Mouse (Mus musculus) forebrain, embryonic 11.5 days (tissue): Measurements from ENCODE around the gene Popdc2. TPM values are rescaled to one million over a fixed set of nuclear protein-coding genes. Genes with fewer than 3 reads are reported as not detected.
"Not testable (repeated sequence)": the region's sequence is repeated elsewhere in the genome, so short reads cannot be mapped to it uniquely, and the experiment has no call there.

Experiments
- ATAC-seq: fragments of 200-750 bp; cut with Nextera tagmentation; replicated peaks from 2 replicates; pipeline ENCODE4 v1.8.0; 2017; ENCODE audit warnings: moderate TSS enrichment; ENCODE audit not compliant: low FRiP score
- DNase-seq: peaks from one replicate; pipeline ENCODE4 v3.0.0-alpha.2; 2017; ENCODE audit warnings: low spot score
- H3K27ac ChIP-seq: fragments of 300-500 bp; sonication (generic); 2 replicates; pipeline ENCODE4 v1.5.1; 2014; ENCODE audit warnings: low read depth, low read length
- H3K27me3 ChIP-seq: fragments of 300-500 bp; sonication (generic); 2 replicates; pipeline ENCODE4 v1.6.1; 2014; ENCODE audit warnings: mild to moderate bottlenecking, low read length, mixed read lengths; ENCODE audit not compliant: control insufficient read depth, insufficient read depth
- H3K36me3 ChIP-seq: fragments of 300-500 bp; sonication (generic); 2 replicates; pipeline ENCODE4 v1.6.1; 2014; ENCODE audit warnings: mild to moderate bottlenecking, low read length, moderate library complexity, mixed read lengths; ENCODE audit not compliant: control insufficient read depth, insufficient read depth
- H3K4me1 ChIP-seq: fragments of 300-500 bp; sonication (generic); replicated peaks from 2 replicates; pipeline ENCODE4 v1.6.1; 2014; ENCODE audit warnings: low read length, mixed read lengths; ENCODE audit not compliant: control insufficient read depth, insufficient read depth
- H3K4me2 ChIP-seq: fragments of 300-500 bp; sonication (generic); 2 replicates; pipeline ENCODE4 v1.6.1; 2014; ENCODE audit warnings: low read depth, mild to moderate bottlenecking, low read length, moderate library complexity, mixed read lengths; ENCODE audit not compliant: severe bottlenecking
- H3K4me3 ChIP-seq: fragments of 300-500 bp; sonication (generic); 2 replicates; pipeline ENCODE4 v1.5.1; 2014; ENCODE audit warnings: low read depth, low read length
- H3K9ac ChIP-seq: fragments of 300-500 bp; sonication (generic); 2 replicates; pipeline ENCODE4 v1.6.1; 2014; ENCODE audit warnings: low read length
- H3K9me3 ChIP-seq: fragments of 300-500 bp; sonication (generic); 2 replicates; pipeline ENCODE4 v1.6.1; 2016; ENCODE audit warnings: low read length, mixed read lengths; ENCODE audit not compliant: control insufficient read depth
- WGBS: fragments of 180-500 bp; shearing (Covaris S2); extraction: QIAGEN DNeasy Blood & Tissue Kit; methylation state at CpG from one replicate; pipeline ENCODE4 v1.1.7; 2014; 5-methylcytosine and 5-hydroxymethylcytosine counted together
- polyA plus RNA-seq: library from polyadenylated mRNA; unstranded; fragments of >200 nt; fragmentation: Nextera tagmentation; extraction: Ambion mirVana; gene quantifications from 2 replicates; pipeline ENCODE4 v1.2.1, GENCODE M21; 2014

Popdc2 gene
- polyA plus RNA-seq, result 0.56 and 1.4 TPM in 2 replicates

DNA sequence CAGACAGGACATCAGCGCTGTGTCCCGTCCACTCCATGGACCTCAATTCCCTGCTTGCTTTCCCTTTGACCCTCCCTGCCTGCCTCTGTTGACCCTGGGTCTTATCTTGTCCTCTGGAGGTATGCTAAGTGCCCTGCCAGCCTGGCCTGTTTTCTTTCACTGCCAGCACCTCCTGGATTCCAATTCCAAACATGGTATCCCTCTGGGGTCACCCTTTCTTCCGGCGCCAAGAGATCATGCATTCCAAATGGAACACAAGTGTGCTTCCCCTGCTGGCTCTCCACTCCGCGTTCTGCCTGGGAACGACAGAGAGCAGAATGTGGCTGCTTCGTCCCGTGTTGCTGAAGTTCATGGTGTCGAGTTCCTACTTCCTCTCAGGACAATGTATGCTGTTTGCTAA, at the start of gene Popdc2:
TSS of gene Popdc2 (plus strand) at position 277 of the 400 bp plus-strand sequence.
- Histone ChIP-seq H3K4me3 (no peak within 1 kb of the TSS), H3K36me3 (no peaks in the 10 kb centered on the region), H3K4me2 (no peak within 1 kb of the TSS), H3K27me3 (no peaks in the 10 kb centered on the region), H3K4me1 (no peaks in the 10 kb centered on the region), H3K27ac (no peak within 1 kb of the TSS), H3K9ac (no peak within 1 kb of the TSS), H3K9me3 (no peaks in the 10 kb centered on the region)
- DNase-seq (no peak), ATAC-seq (no peak)
- WGBS, result 68% methylated on average over 10 of the region's 10 CpGs

DNA sequence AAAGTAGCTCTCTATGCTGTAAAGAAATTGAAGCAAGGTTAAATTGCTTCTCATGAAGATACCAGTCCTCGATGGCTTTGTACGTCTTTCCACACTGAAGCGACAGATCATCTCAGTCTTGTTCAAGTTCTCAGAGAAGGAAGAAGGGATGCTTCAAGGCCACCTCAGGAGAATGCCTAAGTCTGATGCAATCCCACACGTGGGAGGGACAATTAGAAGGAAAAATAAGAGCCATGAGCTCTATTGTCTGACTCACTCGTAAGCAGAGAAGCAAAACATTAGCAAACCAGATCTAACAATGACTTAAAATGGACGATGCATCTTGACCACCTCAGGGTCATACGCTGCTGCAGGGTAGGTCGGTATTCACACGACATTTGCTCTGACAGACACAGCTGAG, 43.5 kb upstream of the Popdc2 start:
- Histone ChIP-seq H3K27ac (no peak overlapping the region), H3K4me2 (no peak overlapping the region), H3K9ac (no peak overlapping the region), H3K4me1 (no peaks in the 10 kb centered on the region), H3K9me3 (no peaks in the 10 kb centered on the region), H3K4me3 (no peak overlapping the region), H3K27me3 (no peaks in the 10 kb centered on the region), H3K36me3 (no peaks in the 10 kb centered on the region)
- 79% methylated on average over 9 of the region's 9 CpGs for WGBS
- DNase-seq (no peak), ATAC-seq (no peak)

DNA sequence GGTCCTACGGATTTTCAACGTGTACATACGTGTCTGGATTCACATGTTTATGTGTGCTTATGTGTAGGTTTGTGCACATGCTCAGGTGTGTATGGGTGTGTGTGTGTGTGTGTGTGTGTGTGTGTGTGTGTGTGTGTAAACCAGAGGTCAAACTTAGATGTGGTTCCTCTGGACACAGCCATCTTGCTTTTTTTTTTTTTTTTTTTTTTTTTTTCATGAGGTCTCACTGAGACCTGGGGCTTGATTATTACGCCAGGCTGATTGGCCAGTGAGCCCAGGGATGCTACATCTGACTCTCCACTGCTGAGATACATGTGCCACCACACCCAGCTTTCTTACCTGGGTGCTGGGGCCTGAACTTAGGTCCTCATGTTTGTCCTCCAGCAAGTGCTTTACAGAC, 42.9 kb upstream of the Popdc2 start:
- Histone ChIP-seq H3K4me1 (no peaks in the 10 kb centered on the region), H3K4me2 (no peak overlapping the region), H3K27me3 (no peaks in the 10 kb centered on the region), H3K9ac (no peak overlapping the region), H3K4me3 (no peak overlapping the region), H3K36me3 (no peaks in the 10 kb centered on the region), H3K9me3 (no peaks in the 10 kb centered on the region), H3K27ac (no peak overlapping the region)
- DNase-seq (no peak), ATAC-seq (no peak)
- WGBS, result 98% methylated on average over 4 of the region's 4 CpGs

DNA sequence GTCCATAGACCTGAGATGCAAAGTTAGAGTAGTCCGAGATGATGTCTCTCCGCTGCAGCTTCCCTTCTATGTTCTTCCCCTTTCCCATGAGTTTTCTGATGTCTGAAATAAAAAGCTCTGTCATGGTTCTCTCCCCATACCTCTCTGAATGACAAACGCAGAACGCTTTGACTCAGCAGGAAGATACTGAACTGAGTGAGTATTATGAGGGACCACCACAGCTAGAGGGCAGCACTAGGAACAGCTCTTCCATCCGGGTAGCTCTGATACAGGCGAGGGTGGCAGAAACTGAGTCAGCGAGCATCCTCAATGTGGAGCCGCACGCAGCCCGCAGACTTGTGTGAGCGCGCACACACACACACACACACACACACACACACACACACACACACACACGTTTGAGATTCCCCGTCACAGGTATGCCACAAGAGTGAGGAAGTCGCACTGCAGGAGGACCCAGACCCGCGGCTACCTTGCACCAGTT, 40.5 kb upstream of the Popdc2 start:
- 25% methylated on average over 17 of the region's 17 CpGs for WGBS
- Histone ChIP-seq H3K27ac (no peak overlapping the region), H3K4me1 (no peaks in the 10 kb centered on the region), H3K36me3 (no peaks in the 10 kb centered on the region), H3K4me3 (no peak overlapping the region), H3K4me2 (peak overlapping the region; percentile 36; the same call in 1 of the 2 replicates), H3K9me3 (no peaks in the 10 kb centered on the region), H3K9ac (no peak overlapping the region; the same call in 1 of the 2 replicates), H3K27me3 (no peaks in the 10 kb centered on the region)
- DNase-seq, result peak; percentile 72
- ATAC-seq, result peak; percentile 44; the same call in 1 of the 2 replicates

DNA sequence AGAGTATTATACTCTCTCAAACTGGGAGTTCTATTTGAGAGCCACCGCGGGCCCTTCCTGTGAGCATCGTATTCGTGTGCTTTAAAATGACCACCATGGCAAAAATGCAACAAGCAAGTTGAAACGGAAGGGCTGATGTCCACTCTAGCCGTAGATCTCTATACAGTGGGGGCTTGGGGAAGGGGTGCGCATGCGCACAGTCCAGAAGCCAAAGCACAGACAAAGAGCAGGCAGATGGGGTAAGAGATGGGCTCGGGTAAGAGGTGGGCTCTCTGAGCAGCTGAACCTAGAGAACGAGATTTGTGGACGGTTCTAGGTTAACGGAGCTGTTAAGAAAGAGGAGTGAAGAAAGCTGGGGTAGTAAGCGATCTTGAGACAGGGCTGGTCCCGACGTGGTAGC, 37.7 kb upstream of the Popdc2 start:
- no peak for DNase-seq
- H3K4me3 ChIP-seq, result no peak overlapping the region
- ATAC-seq, result no peak
- no peaks in the 10 kb centered on the region for H3K4me1 ChIP-seq
- H3K27ac ChIP-seq, result no peak overlapping the region
- no peaks in the 10 kb centered on the region for H3K36me3 ChIP-seq
- no peaks in the 10 kb centered on the region for H3K27me3 ChIP-seq
- H3K4me2 ChIP-seq, result no peak overlapping the region
- WGBS, result 91% methylated on average over 15 of the region's 15 CpGs
- no peaks in the 10 kb centered on the region for H3K9me3 ChIP-seq
- H3K9ac ChIP-seq, result no peak overlapping the region

DNA sequence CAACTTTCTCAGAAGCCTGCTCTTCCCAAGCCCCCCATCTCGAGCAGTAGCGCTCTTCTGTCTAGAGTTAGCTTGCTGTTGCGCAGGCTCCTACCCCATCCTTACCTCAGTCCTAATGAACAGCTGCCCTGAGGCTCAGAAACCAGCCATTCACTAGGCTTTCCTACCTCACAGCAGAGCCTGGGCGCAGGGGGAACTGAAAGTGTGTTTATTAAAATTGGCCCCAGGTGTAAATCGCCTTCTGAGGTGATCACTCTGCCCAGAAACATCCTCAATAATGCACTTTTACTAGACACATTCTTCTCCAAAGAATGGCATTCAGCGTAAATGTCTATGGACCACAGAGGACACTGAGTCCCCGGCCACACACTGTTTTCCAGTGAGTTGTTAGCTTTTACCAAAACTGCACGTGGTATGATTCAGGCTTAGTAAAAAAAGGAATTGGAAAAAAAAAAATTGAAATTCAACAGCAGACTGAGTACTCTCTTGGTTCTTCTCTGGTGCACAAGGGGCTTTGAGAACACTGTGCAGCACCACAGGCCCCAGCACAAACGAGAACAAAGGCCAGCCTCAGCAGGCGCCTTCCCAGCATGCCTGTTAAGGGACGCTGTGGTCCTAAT, 35.1 kb upstream of the Popdc2 start:
- H3K27me3 ChIP-seq, result no peaks in the 10 kb centered on the region
- 86% methylated on average over 11 of the region's 11 CpGs for WGBS
- H3K9me3 ChIP-seq, result no peaks in the 10 kb centered on the region
- no peak overlapping the region for H3K9ac ChIP-seq
- H3K27ac ChIP-seq, result no peak overlapping the region
- H3K4me1 ChIP-seq, result no peaks in the 10 kb centered on the region
- ATAC-seq (no peak), DNase-seq (no peak)
- H3K4me3 ChIP-seq, result no peak overlapping the region
- H3K4me2 ChIP-seq, result no peak overlapping the region
- H3K36me3 ChIP-seq, result no peaks in the 10 kb centered on the region

DNA sequence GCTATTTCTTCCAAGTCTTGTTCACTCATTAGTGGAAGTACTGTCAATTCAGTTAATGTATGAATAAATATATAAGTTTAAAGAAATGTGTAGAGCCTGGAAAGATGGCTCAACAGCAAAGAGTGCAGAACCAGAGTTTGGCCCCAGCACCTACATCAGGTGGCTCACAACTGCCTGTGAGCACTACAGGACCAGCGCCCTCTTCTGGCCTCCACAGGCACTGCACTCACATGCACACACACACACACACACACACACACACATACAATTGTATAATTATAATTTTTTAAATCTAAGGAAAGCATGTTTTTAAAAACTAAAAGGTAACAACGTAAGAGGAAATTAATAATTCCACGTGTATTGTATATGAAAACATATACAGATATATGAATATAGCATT, 32.7 kb upstream of the Popdc2 start:
- no peaks in the 10 kb centered on the region for H3K36me3 ChIP-seq
- no peak overlapping the region for H3K4me2 ChIP-seq
- no peak overlapping the region for H3K9ac ChIP-seq
- WGBS, result 84% methylated on average over 3 of the region's 3 CpGs
- no peaks in the 10 kb centered on the region for H3K4me1 ChIP-seq
- H3K27ac ChIP-seq, result no peak overlapping the region
- no peak for DNase-seq
- H3K9me3 ChIP-seq, result no peaks in the 10 kb centered on the region
- H3K4me3 ChIP-seq, result no peak overlapping the region
- H3K27me3 ChIP-seq, result no peaks in the 10 kb centered on the region
- no peak for ATAC-seq

DNA sequence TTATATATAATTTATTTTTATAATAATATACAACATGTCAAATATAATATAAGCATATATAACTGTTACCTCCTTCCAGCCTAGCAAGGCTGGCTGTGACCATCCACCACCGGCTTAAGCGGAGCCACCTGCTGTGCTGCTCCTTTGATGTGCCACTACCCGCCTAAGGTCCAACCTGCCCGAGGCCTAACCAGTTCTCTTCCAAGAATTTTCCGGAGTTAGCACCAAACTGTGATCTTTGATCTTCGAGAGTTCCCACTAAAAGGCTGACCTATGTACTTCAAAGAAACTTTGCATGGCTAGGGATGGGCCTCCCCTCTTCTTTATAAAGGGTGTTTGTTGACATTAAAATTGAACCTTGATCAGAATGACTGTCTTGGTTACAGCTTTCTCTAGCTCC, 27.6 kb upstream of the Popdc2 start:
- Histone ChIP-seq H3K36me3 (no peaks in the 10 kb centered on the region), H3K27me3 (no peaks in the 10 kb centered on the region), H3K4me2 (no peak overlapping the region), H3K9ac (no peak overlapping the region), H3K4me3 (no peak overlapping the region), H3K9me3 (no peaks in the 10 kb centered on the region), H3K4me1 (no peaks in the 10 kb centered on the region), H3K27ac (no peak overlapping the region)
- WGBS, result 45% methylated on average over 6 of the region's 6 CpGs
- DNase-seq, result no peak
- no peak for ATAC-seq

DNA sequence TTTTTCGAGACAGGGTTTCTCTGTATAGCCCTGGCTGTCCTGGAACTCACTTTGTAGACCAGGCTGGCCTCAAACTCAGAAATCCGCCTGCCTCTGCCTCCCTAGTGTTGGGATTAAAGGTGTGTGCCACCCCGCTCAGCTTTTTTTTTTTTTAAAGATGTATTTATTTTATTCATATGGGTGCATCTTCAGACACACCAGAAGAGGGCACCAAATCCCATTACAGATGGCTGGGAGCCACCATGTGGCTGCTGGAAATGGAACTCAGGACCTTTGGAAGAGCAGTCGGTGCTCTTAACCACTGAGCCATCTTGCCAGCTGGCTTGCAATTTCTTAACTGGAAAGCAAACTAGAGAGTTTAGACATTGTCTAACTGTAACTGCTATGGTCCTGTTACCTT, 23.9 kb upstream of the Popdc2 start:
- DNase-seq, ATAC-seq, H3K27me3 ChIP-seq, H3K4me1 ChIP-seq, H3K4me3 ChIP-seq, H3K36me3 ChIP-seq, H3K9ac ChIP-seq, H3K27ac ChIP-seq, H3K4me2 ChIP-seq, H3K9me3 ChIP-seq: not testable (repeated sequence)
- 84% methylated on average over 4 of the region's 4 CpGs for WGBS
